Mouse (Mus musculus) gastrocnemius, postnatal 10 days (tissue): Measurements from ENCODE around the gene Gstp1. TPM values are rescaled to one million over a fixed set of nuclear protein-coding genes. Genes with fewer than 3 reads are reported as not detected.

ENCODE experiments used
- DNase-seq: peaks from one replicate; pipeline ENCODE4 v3.0.0; 2021; ENCODE audit warnings: mixed read lengths
- total RNA-seq, 2 experiments: library from RNA; stranded (reverse); gene quantifications; 2 replicates each; pipeline ENCODE4 v1.2.3; 2021

The Gstp1 gene
- total RNA-seq, 2 experiments from 2014 or later = 220 to 231 TPM

- peak; percentile 88 for DNase-seq
These were observed 37.5 kb downstream of the Gstp1 start, which contains the start of the genes Nudt8 and Gm49405 for GRCm38 (mm10) chr19:4000119-4000900. Gene Nudt8, plus strand, starts transcription at chr19:4000580. Gene Gm49405, plus strand, starts transcription at chr19:4000626.

- DNase-seq = no peak
These were observed 38.6 kb downstream of the Gstp1 start for GRCm38 (mm10) chr19:3999121-3999730.

GRCm38 (mm10) chr19:3998335-3998734 is 39.5 kb downstream of the Gstp1 start:
- DNase-seq = no peak

GRCm38 (mm10) chr19:3997231-3997630 is 40.6 kb downstream of the Gstp1 start:
- no peak for DNase-seq

- DNase-seq = no peak
These were observed 41.0 kb downstream of the Gstp1 start for GRCm38 (mm10) chr19:3996747-3997146.

- DNase-seq = no peak
These were observed 41.7 kb downstream of the Gstp1 start for GRCm38 (mm10) chr19:3996106-3996505.

GRCm38 (mm10) chr19:3995505-3995904 is 42.3 kb downstream of the Gstp1 start:
- no peak for DNase-seq

- no peak for DNase-seq
These were observed 42.9 kb downstream of the Gstp1 start for GRCm38 (mm10) chr19:3994932-3995331.

GRCm38 (mm10) chr19:3992416-3992815 is 45.4 kb downstream of the Gstp1 start, which contains the start of gene Tbx10:
Gene Tbx10, plus strand, starts transcription at chr19:3992752.
- no peak for DNase-seq

- DNase-seq = no peak
These were observed 45.8 kb downstream of the Gstp1 start for GRCm38 (mm10) chr19:3991966-3992365.

- DNase-seq = no peak
These were observed 46.2 kb downstream of the Gstp1 start for GRCm38 (mm10) chr19:3991562-3991961.

- no peak for DNase-seq
These were observed 47.0 kb downstream of the Gstp1 start for GRCm38 (mm10) chr19:3990804-3991203.

GRCm38 (mm10) chr19:3988750-3989149 is 49.0 kb downstream of the Gstp1 start:
- DNase-seq = no peak

- no peak for DNase-seq
These were observed 49.7 kb downstream of the Gstp1 start for GRCm38 (mm10) chr19:3988066-3988465.

- DNase-seq = peak; percentile 82
These were observed 51.5 kb downstream of the Gstp1 start, which contains the start of gene Acy3 for GRCm38 (mm10) chr19:3986334-3986733. Gene Acy3, plus strand, starts transcription at chr19:3986570.

Other genes starting within 250 kb of the Gstp1 start
- gene Chka, start 186.2 kb downstream of the Gstp1 start, total RNA-seq = 1 to 10 TPM; 6.0 to 7.0 TPM
- gene Tcirg1, start 130.9 kb downstream of the Gstp1 start, total RNA-seq = 10 to 100 TPM; 13.6 to 31.1 TPM
- gene Ndufs8, start 125.2 kb downstream of the Gstp1 start, total RNA-seq = 100 to 1,000 TPM; 181 to 205 TPM
- gene Aldh3b1, start 108.2 kb downstream of the Gstp1 start, total RNA-seq = 1 to 10 TPM; 4.2 to 5.7 TPM
- 10 to 100 TPM; 19.6 to 20.1 TPM for gene Unc93b1, start 102.8 kb downstream of the Gstp1 start, total RNA-seq
- not detected for gene Aldh3b3, start 79.3 kb downstream of the Gstp1 start, total RNA-seq
- gene Aldh3b2, start 65.7 kb downstream of the Gstp1 start, total RNA-seq = 1 to 10 TPM in 1 of 2 experiments, under 1 TPM in 1; 0.63 to 1.0 TPM
- gene Acy3, start 51.4 kb downstream of the Gstp1 start, total RNA-seq = 1 to 10 TPM; 4.8 to 5.3 TPM
- not detected for gene Tbx10, start 45.2 kb downstream of the Gstp1 start, total RNA-seq
- 10 to 100 TPM; 18.3 to 20.2 TPM for gene Nudt8, start 37.4 kb downstream of the Gstp1 start, total RNA-seq
- under 1 TPM; 0.23 to 0.47 TPM for gene Gm49405, start 37.4 kb downstream of the Gstp1 start, total RNA-seq
- gene Doc2g, start 34.7 kb downstream of the Gstp1 start, total RNA-seq = 1 to 10 TPM in 1 of 2 experiments, under 1 TPM in 1; 0.66 to 1.2 TPM
- 100 to 1,000 TPM; 297 to 355 TPM for gene Ndufv1, start 25.2 kb downstream of the Gstp1 start, total RNA-seq
- 10 to 100 TPM; 61.6 to 63.6 TPM for gene Gstp2, start 8.0 kb upstream of the Gstp1 start, total RNA-seq
- gene Gstp3, start 21.6 kb upstream of the Gstp1 start, total RNA-seq = under 1 TPM in 1 of 2 experiments, not detected in 1; 0.79 TPM
- not detected for gene Cabp2, start 43.6 kb upstream of the Gstp1 start, total RNA-seq
- 10 to 100 TPM; 18.1 to 18.2 TPM for gene Cdk2ap2, start 59.2 kb upstream of the Gstp1 start, total RNA-seq
- gene Pitpnm1, start 62.0 kb upstream of the Gstp1 start, total RNA-seq = 1 to 10 TPM; 4.2 to 5.5 TPM
- gene Aip, start 87.9 kb upstream of the Gstp1 start, total RNA-seq = 10 to 100 TPM; 46.5 to 47.1 TPM
- gene Gpr152, start 101.8 kb upstream of the Gstp1 start, total RNA-seq = not detected
- gene Cabp4, start 106.0 kb upstream of the Gstp1 start, total RNA-seq = not detected
- gene Coro1b, start 110.6 kb upstream of the Gstp1 start, total RNA-seq = 10 to 100 TPM; 41.1 to 48.6 TPM
- 1 to 10 TPM in 1 of 2 experiments, under 1 TPM in 1; 0.49 to 2.0 TPM for gene Ptprcap, start 115.6 kb upstream of the Gstp1 start, total RNA-seq
- gene Rps6kb2, start 125.4 kb upstream of the Gstp1 start, total RNA-seq = 10 to 100 TPM; 25.3 to 30.9 TPM
- gene Carns1, start 137.5 kb upstream of the Gstp1 start, total RNA-seq = 10 to 100 TPM; 33.1 to 47.1 TPM
- 1 to 10 TPM; 3.2 to 3.8 TPM for gene Tbc1d10c, start 153.3 kb upstream of the Gstp1 start, total RNA-seq
- gene Ppp1ca, start 154.1 kb upstream of the Gstp1 start, total RNA-seq = 100 to 1,000 TPM; 339 to 348 TPM
- 1 to 10 TPM; 4.1 to 6.0 TPM for gene Rad9a, start 163.7 kb upstream of the Gstp1 start, total RNA-seq
- gene Clcf1, start 176.3 kb upstream of the Gstp1 start, total RNA-seq = 1 to 10 TPM in 1 of 2 experiments, under 1 TPM in 1; 0.47 to 2.2 TPM
- gene AC109138.7, start 176.4 kb upstream of the Gstp1 start, total RNA-seq = not detected
- gene Pold4, start 193.9 kb upstream of the Gstp1 start, total RNA-seq = 10 to 100 TPM; 26.1 to 31.9 TPM
- 1 to 10 TPM; 4.9 to 6.3 TPM for gene Ssh3, start 231.2 kb upstream of the Gstp1 start, total RNA-seq
- gene Ankrd13d, start 245.2 kb upstream of the Gstp1 start, total RNA-seq = 1 to 10 TPM; 1.2 to 1.3 TPM